Mouse (Mus musculus) right cerebral cortex, postnatal 10 days (tissue): ENCODE results near the gene Rtn2.

Experiments used
- DNase-seq, 2 experiments: peaks; one replicate each; pipeline ENCODE4 v3.0.0; 2021; ENCODE audit warnings: low spot score in 2 of 2

Rtn2 gene

GRCm38 (mm10) chr7:19344237-19344847 lies 61.9 kb downstream of the Rtn2 start, which contains the start of gene Ercc1:
TSS of gene Ercc1 (plus strand) at chr7:19344778.
- DNase-seq, result peak in 1 of 2 experiments; percentile 48

GRCm38 (mm10) chr7:19344938-19345471 lies 62.6 kb downstream of the Rtn2 start:
- peak; percentile 97 for DNase-seq
